Mouse (Mus musculus): ENCODE results near the gene Gm10439. TPM values are rescaled to one million over a fixed set of nuclear protein-coding genes. Genes with fewer than 3 reads are reported as not detected.

Gene Gm10439
- not detected in 2 replicates for polyA plus RNA-seq (2012; rRNA removed; ENCODE audit: low replicate concordance)

GRCm38 (mm10) chrX:149594270-149594669 lies at the start of gene Gm10439:
TSS of gene Gm10439 (plus strand) at chrX:149594570.

Other genes with a start within 250 kb of the Gm10439 start
- gene Gm15085, start 147.0 kb upstream of the Gm10439 start, polyA plus RNA-seq (2012; rRNA removed; ENCODE audit: low replicate concordance): not detected in 2 replicates
- gene Gm15097, start 189.9 kb downstream of the Gm10439 start, polyA plus RNA-seq (2012; rRNA removed; ENCODE audit: low replicate concordance): not detected in 2 replicates

Measured in duodenum, adult 2 months (tissue).